Mouse (Mus musculus) cerebral cortex, adult 2 months (tissue): ENCODE measurements around the gene Nab1.

Experiments used
- WGBS: fragments of 180-500 bp; shearing (Covaris S2); methylation state at CpG from one replicate; pipeline ENCODE4 v1.1.7; 2018; 5-methylcytosine and 5-hydroxymethylcytosine counted together

Gene Nab1

DNA sequence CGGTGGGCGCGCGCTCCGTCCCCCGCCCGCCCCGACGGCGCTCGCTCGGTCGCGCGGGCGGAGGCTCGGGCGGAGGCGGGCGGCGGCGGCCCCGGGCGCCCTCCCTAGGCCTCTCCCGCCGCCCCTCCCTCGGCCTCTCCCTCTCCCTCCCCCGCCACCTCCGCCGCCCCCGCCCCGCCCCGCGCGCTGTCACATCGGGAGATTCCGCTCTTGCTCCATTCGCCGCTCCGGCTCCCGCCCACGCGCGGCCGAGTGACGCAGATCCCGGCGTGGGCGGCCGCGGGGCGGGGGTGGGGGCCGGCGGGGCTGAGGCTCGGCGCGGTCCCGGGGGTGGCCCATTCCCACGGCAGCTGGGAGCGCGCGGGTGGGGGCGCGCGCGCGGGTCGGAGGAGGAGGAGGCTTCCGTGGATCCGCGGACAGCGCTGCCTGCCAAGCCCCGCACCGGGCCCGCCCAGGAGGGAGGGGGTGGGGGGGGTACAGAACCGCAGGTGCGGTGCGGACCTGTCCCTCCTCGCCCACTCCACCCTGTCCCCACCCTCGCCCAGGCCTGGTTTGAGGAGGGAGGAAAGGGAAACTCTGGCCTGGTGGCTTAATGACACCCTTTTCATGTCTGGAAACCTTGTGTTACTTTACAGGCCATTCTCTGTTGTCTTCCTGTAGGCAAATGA is at the start of gene Nab1:
TSS of gene Nab1 (minus strand) at position 366 of the 668 bp plus-strand sequence.
- 1% methylated on average over 42 of the region's 80 CpGs for WGBS

DNA sequence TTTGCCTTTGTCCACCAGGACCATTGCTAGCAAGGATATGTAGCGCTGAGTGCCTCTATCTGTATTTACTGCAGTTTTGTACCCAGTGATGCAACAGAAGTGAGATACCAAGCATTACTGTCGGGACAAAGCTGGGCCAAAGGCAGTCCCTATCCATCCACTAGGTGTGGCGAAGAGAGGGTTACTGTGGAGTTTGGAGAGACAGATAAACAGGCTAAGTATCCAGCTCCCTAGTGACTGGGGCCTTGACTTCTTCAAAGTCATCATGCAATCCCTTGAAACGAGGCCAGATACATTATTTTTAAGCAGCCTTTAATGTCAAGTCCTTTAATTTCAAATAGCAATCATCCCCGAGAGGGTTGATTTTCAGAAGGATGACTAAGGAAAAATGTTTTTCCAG is 47.0 kb upstream of the Nab1 start:
- 84% methylated on average over 5 of the region's 5 CpGs for WGBS

DNA sequence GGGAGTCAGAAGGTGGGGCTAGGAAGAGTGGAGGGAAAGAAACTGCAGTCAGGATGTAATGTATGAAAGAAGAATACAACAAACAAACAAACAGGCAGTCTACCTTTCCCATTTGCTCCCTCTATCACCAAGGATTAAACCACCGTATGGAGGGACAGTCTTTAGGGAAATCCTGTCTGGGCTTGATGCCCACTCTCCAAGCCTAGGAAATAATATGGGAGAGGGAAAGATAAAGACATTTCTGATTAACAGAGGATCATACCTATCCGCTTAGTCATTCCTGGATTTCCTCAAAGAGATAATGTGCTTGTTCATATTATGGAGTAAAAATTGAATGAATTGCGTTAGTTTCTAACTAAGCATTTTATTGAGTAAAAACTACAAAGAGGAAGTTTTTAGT is 46.3 kb upstream of the Nab1 start:
- 79% methylated on average over 3 of the region's 3 CpGs for WGBS

DNA sequence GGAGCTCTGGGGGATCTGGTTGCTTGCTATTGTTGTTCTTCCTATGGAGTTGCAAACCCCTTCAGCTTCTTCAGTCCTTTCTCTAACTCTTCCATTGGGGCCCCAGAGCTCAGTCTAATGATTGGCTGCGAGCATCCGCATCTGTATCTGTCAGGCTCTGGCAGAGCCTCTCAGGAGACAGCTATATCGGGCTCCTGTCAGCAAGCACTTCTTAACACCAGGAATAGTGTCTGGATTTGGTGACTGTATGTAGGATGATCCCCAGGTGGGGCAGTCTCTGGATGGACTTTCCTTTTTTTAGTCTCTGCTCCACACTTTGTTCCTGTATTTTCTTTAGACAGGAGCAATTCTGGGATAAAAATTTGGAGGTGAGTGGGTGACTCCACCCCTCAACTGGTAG is 39.6 kb upstream of the Nab1 start:
- 82% methylated on average over 3 of the region's 3 CpGs for WGBS

DNA sequence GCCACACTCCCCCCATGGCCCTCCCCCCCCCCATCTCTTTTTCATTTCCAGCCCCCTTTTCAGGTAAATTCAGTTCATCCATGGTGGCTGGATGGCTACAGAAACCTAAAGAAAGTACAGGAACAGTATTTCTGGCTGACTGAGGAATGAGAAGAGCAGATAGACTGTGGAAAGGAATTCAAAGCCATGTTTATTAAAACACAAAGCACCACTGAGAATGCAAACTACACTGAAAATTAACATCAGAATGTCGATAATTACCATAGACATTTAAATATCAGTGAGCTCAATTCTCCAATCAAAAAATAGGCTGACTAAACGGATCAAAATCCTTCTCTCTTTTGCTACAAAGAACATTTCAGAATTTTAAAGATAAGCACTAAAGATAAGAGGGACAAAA is 27.2 kb upstream of the Nab1 start:
- WGBS: 50% methylated on average over 2 of the region's 2 CpGs

DNA sequence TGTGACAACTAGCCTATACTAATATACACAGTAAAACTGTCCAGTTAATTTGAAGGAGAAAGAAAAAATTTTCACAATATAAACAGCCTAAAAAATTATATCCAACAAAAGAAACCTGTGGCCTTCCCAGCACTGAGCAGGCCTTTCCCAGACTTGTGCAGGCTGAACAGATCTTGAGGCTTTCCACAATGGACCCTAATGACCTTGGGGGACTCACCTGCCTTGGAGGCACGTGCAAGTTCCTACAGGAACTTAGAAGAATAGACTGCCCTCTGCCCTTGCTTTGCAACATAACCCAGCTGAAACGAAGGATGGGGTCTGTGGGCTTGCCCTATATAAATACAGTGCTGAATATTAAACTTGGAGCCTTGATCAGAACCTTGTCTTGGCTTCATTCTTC is 26.8 kb upstream of the Nab1 start:
- 73% methylated on average over 2 of the region's 2 CpGs for WGBS

DNA sequence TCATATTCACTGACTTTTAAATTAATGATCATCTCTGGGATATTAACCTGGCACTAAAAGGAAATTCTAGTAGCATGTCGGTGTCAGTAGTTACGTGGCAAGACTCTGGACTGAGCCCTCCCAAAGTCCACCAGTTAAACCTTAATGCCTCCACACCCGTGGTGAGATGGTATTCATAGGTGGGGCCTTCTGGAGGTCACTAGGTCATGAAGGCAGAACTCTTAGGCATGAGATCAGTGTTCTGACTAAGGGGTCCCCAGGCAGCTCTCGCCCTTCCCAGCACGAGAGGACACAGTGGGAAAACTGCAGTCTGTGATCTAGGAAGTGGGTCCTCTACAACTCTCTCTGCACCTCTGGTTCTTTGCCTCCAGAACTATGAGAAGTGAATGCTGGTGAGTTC is 24.2 kb upstream of the Nab1 start:
- 71% methylated on average over 5 of the region's 5 CpGs for WGBS

DNA sequence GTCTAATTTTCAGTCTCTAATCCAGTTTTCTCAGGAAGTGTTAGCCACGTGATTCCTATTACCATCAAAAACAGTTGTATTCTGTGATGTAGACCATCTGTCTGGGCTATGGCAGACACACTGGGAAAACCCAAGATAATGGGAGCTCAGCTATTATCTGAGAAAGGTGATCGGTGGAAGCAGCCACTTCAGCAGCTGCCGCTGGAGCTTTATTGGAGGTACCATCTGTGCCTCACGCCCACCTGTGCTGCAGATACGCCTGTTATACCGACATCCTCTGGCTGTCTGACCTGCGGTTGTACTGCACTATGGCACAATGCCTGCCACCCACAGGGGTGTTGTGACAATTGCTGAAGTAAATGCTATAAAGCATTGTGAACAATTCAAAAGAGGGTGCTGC is 23.7 kb upstream of the Nab1 start:
- WGBS: 42% methylated on average over 7 of the region's 7 CpGs

DNA sequence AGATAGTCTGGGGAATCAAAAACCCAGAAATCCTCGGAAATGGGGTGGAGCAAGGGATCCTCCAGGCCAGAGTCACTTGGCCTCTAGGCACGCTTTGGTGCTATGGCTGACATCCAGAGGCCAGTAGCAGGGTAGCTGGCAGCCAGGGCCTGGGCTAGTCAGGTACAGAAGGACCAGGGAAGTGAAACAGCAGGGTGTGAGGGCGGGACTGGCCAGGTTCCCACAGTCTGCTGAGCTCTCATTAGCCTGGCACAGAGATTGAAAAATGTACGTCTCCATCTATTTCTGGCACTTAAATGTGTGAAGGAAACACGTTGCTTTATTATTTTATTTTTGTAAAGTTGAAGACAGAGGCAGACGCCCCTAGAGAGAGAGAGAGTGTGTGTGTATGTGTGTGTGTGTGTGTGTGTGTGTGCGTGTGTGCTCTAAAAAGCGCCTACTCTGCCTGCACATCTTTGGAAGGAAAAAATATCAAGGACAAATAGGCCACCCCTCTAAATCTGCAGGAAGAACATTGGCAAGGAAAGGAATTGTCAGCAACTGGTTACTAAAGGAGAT is 21.0 kb upstream of the Nab1 start:
- WGBS: 39% methylated on average over 8 of the region's 8 CpGs

DNA sequence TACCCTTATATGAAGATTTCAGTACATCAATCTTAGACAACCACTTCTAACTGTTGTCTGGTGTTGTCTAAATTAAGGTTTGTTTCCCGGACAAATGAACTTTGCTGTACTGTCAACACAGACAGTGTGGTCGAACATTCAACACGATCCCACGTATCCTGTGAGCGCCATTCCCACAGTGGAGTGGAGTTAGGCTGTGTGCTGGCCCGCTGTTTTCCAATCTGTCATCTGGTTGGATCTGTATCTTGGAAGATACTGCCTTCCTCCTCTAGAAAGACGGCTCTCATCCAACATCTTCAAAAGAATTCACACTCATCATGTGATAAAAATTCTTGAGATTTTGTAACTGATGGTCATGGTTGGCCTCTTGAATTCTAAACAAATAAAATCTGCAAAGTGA is 19.7 kb upstream of the Nab1 start:
- WGBS: 70% methylated on average over 7 of the region's 7 CpGs

DNA sequence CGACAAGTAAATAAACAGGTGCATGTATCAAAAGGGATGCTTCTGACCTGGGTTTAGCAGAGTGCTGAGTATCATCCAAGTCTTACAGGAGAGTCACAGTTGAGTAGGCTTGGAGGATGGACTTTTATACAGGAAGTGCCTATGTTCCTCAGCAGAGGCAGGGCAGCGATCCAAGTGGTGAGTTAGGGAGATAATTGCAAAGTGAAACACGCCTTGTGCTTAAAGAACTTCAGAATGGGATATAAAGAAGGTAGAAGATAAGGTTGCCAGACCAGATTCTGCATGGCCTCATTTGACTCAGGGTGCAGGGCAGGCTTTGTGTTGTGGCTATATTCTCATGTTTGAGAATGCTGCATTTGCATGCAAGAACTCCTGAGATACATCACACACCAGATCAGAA is 14.8 kb upstream of the Nab1 start:
- 80% methylated on average over 3 of the region's 3 CpGs for WGBS

DNA sequence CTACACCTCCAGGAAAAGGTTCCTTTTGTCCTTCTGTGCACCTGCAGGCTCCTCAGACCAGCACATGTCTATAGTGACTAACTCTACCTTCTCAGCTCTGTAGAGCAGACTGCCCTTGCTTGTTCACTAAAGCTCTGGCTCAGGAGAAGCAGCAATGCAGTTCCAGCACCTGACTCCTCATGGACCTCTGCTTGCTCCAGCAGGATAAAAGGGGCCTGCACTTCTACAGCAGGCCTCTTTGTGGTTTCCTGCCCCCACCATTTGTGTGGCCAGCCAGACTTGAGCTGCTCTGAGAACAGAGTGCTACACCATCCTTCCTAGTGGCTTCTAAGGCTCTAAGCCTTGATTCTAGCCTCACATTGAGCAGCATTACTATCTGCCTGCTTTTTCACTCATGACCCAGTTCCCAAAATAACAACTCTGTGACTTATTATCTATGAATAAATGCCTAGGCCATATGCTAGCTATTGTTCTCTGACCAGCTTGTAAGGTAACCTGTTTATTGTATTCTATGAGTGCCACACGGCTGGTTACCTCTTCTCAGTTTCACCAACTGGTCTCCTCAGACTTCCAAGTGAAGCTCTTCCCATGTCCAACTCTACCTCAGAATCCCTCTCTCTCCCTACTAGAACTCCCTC is 11.4 kb upstream of the Nab1 start:
- 84% methylated on average over 1 of the region's 1 CpGs for WGBS

DNA sequence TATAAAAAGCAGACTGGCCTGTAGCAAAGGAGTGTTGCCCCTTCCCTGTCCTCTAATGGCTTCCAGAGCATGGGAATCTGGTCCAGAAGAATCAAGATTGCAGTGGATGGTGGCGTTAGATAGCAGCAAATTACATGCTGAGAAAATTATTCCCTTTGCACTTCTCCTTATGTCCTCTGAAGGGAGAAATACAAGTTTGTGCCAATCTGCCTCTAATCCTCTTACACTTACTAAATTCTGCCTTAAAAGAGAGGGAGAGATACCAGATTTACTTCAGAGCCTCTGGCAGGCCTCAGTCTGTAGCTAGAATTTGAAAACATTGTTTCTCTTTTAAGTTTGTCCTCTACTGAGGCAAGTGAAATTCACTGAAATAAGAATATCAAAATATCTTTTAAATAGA is 5.7 kb upstream of the Nab1 start:
- 50% methylated on average over 1 of the region's 1 CpGs for whole genome bisulfite sequencing

DNA sequence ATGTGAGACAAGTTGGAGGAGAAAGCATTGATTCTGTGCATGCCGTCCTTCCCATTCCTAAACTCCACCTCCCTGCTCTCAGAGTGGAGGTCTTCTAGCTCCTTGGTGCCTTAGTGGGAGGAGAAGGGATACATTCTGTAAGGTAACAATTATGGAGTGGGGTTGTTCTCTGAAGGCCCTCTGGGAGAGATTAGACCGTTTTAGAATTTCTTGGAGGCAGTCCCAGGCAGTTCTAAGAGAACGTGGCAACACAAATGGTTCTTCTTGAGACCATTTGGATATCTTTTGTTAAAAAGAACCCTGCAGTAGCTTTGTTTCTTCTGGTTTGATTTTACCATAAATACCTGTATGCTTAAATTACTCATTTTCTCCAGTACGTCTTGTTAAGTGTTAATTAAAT is 1.8 kb upstream of the Nab1 start:
- 29% methylated on average over 4 of the region's 4 CpGs for WGBS

DNA sequence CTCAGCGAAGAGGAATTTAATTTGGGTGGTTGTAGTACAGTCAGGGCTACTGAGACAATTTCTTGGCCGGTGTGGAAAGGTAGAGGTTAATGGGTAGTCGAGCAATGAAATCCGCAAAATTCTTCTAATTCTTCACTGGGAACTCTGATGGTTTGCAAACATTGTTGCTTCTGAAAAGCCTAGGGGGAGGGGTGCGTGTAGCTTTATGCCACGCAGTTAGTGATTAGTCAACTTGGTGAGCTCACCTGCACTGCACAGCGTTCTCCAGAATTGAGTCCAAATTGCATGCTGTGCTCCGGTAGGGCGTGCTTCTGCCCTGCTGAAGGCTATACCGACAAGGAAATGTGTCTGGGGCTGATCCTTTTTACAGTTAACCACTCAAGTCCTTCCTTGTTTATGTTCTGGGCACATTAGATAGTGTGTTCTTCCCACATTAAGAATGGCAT is 1.2 kb upstream of the Nab1 start:
- WGBS: 32% methylated on average over 10 of the region's 10 CpGs

DNA sequence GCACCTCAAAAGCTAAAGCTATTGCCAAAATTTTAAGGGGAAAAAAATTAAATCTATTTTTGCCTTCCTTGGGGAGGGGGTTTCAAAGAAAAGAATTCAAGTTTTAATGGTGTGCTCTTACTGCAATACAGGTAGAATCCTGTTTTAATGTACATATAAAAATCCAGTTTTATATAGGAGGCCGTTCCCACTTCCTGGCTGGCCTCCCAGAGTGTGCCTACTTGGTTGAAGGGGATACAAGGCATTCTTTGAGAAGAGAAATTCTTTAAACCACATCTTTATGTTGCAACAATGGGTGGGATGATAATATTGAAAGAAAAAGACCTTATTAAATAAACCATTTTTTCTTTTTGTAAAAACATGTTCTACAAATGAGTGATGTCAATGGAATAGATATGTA is 611 bp upstream of the Nab1 start:
- 20% methylated on average over 1 of the region's 1 CpGs for WGBS

DNA sequence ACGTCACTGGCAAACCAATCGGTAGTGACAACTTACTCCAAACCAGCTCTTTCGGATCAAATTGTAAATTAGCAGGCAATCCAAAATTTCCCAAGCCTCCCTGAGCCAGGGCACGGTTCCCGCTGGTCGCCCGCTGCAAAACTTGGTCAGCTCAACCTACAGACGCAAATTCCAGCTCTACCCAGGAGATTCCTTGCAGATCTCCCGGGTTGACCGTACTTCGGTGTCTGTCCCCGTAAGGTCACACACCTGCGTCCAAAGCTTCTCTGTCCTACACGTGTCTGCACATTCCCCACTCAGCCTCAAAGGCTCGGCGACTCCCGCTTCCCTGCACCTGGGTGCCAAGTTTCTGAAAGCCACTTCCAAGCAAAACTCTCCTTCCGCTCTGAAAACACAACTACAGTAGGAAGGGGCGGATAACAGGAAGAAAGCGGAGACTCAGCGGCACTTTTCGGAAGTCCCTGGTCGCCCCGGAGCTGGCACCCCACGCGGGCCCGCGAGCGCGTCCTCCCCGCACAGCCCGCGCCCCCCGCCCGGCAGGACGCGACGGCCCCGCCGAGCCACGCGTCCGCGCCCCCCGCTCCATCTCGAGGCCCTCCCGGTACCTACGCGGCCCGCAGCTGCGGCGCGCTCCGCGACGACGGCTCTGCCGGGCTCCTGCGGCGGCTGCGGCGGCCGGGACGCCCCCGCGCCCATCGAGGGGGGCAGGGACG is 722 bp downstream of the Nab1 start:
- WGBS: under 1% methylated on average over 55 of the region's 68 CpGs

DNA sequence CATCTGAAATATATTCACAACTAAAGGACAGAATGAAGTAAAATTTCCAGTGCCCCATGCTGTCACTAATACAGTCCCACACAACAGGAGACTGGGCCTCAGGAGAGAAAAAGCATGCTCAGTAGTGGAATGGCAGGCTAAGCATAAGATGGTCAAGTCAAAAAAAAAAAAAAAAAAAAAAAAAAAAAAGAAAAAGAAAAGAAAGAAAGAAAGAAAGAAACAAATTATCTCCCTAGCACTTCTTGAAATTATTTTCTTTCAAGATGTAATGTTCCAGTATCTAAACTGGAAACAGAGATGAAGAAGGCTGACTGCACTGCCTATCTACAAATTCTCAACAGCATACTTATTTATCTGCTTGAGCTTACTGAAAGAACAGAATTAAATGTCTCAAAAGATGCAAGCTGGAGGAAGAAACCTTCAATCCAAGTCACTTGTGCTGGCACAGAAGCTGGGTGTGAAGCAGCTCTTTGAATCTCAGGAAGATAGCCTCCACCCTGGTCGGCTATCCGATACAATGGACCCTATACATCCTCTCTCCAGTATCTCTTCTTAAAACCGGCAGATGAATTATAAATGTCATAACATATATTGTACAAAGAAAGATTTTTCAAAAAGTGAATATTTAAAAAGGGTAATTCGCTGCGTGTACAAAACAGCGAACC is 1.6 kb downstream of the Nab1 start:
- 5% methylated on average over 6 of the region's 6 CpGs for WGBS

DNA sequence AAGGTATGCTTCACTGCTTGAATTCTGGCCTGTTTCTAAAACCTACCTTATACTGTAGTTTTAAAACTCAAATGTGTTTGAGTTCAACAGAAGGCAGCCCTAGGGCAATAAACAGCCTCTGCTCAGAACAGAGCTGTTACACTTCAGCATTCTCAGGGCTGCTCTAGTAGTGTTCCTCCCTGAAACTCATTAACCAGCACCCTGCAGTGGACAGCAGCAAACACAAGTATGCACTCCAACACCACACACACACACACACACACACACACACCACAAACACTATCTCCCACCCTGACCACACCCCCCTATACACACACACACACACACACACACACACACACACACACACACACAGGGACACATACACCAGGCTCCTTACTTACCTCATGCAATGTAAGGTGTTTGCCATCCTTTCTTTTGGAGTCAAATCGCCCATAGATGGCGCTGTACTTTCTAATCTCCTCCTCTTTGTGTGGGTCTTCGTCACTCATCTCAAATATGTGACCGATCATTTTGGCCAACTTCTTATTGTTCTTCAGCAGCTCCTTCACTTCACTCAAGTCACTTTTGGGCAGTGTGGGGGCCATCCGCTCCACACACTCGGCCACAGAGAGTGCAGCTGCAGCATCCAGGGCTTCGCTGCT is 10.8 kb downstream of the Nab1 start:
- 68% methylated on average over 7 of the region's 7 CpGs for WGBS

DNA sequence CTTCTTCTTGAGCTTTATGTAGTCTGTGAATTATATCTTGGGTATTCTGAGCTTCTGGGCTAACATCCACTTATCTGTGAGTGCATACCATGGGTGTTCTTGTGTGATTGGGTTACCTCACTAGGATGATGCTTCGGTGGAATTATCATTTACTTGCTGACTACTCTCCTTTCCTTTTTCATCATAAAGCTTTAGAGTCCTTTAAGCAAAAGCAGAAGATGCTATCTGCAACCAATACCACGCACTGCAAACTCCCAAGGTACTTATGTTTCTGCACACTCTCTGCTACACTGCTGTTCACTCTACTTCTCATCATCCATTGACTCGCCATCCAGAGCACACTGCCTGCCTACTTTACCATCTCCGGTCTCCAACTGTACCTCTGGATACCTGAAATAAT is 15.5 kb downstream of the Nab1 start:
- 93% methylated on average over 4 of the region's 4 CpGs for whole genome bisulfite sequencing

DNA sequence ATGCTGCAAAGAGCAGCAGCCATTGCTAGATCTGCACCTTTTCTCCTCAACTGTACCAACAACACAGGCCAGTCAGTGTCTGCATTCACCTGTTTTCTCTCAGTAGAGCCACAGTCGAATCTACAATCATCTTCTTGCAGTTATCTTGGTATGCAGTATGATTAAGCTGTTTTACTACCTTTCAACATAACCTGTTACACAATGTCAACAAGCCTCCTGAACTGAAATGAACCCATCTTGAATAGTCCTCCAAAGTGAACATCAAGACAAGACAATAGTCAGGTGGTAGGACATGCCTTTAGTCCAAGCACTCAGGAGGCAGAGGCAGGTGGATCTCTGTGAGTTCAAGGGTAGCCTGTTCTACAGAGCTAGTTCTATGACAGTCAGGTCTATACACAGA is 26.2 kb downstream of the Nab1 start:
- WGBS: 93% methylated on average over 1 of the region's 1 CpGs
